9 mouse cellular contexts compared by ENCODE assay signal in genomic region chr15:25805336-25806110, GRCm38 (mm10). TPM values are rescaled to one million over a fixed set of nuclear protein-coding genes. Genes with fewer than 3 reads are reported as not detected.
DNase-seq lines count a peak whose midpoint lies in the region; ATAC-seq and TF ChIP-seq lines count a peak whose summit lies in the region.
"Had no signal": no experiment of that assay in that cellular context is flagged by ENCODE, and none has a peak within 500 bp of the region (broad histone marks: within the 10 kb centered on the region; RNA-seq: fewer than 3 reads in every experiment).

No protein-coding gene starts in this region.

- no peak overlapping the region for H3K4me2 ChIP-seq in midbrain, embryonic 12.5 days (replicated peaks)

- no peaks in the 10 kb centered on the region for H3K79me2 ChIP-seq in heart, adult 2 months (replicated peaks; ENCODE audit: control insufficient read depth, insufficient read depth, low read length)

- peak; percentile 95 for TF ChIP-seq CTCF in heart, adult 2 months (IDR thresholded peaks at IDR 0.05)

- H3K9me3 ChIP-seq in midbrain, embryonic 12.5 days: no peaks in the 10 kb centered on the region

- no peaks in the 10 kb centered on the region for H3K27me3 ChIP-seq in heart, adult 2 months (ENCODE audit: control insufficient read depth, insufficient read depth, low read length)
- H3K27me3 ChIP-seq in midbrain, embryonic 12.5 days: no peaks in the 10 kb centered on the region

- ATAC-seq in inflammation-experienced regulatory T-cells, adult 6 months: peak; percentile 91
- ATAC-seq in midbrain, embryonic 12.5 days (ENCODE audit: low FRiP score, low read depth): peak; percentile 23; the same call in 1 of the 2 replicates

- H3K4me3 ChIP-seq in heart, adult 2 months: no peak overlapping the region
- H3K4me3 ChIP-seq in midbrain, embryonic 12.5 days: no peak overlapping the region

- no peak overlapping the region for H3K27ac ChIP-seq in heart, adult 2 months
- H3K27ac ChIP-seq in midbrain, embryonic 12.5 days (replicated peaks): no peak overlapping the region

- DNase-seq in heart, adult 2 months: peak; percentile 68 to 78
- DNase-seq in heart, postnatal 25 days (ENCODE audit: low spot score): no peak
- DNase-seq in cerebellum, adult 9-11 months: peak; percentile 68
- DNase-seq in gastrocnemius, adult 18-20 months (ENCODE audit: low spot score): peak; percentile 73
- DNase-seq in left cerebral cortex, postnatal 25 days (ENCODE audit: low spot score in 2 of 2): peak; percentile 76 to 80
- DNase-seq in right cerebral cortex, postnatal 4 days: peak; percentile 71

- intact Hi-C loops in heart, adult 2 months (cut with DNase I): loop anchor here (1.0 kb wide), 1 partner anchor 154 kb away; no protein-coding TSS in a partner anchor
- intact Hi-C loops in heart, postnatal 25 days (cut with DNase I): loop anchor here (2.0 to 5.0 kb wide), 2 partner anchors 97 to 153 kb away; no protein-coding TSS in a partner anchor
- intact Hi-C loops in left cerebral cortex, postnatal 25 days (cut with DNase I): loop anchor here (1.0 to 2.0 kb wide), 2 partner anchors 95 to 151 kb away; no protein-coding TSS in a partner anchor

- no peak for TF ChIP-seq POLR2A in heart, adult 2 months (IDR thresholded peaks at IDR 0.05; ENCODE audit: insufficient read depth, low read depth, low read length)

- no peaks in the 10 kb centered on the region for H3K4me1 ChIP-seq in heart, adult 2 months (ENCODE audit: control insufficient read depth, insufficient read depth, low read length)
- H3K4me1 ChIP-seq in midbrain, embryonic 12.5 days: no peaks in the 10 kb centered on the region

- H3K36me3 ChIP-seq in heart, adult 2 months (ENCODE audit: control insufficient read depth, insufficient read depth, low read length): no peaks in the 10 kb centered on the region
- peaks cover 98% of the 10 kb centered on the region for H3K36me3 ChIP-seq in midbrain, embryonic 12.5 days
- H3K36me3 ChIP-seq: G1E had no signal

- no peak overlapping the region for H3K9ac ChIP-seq in heart, adult 2 months (ENCODE audit: low read depth, low read length)
- H3K9ac ChIP-seq in midbrain, embryonic 12.5 days (replicated peaks): no peak overlapping the region

- TF ChIP-seq EP300 in heart, adult 2 months (IDR thresholded peaks at IDR 0.05; ENCODE audit: insufficient read depth, low read depth, low read length): peak; percentile 52; the same call in 1 of the 2 replicates

- WGBS in heart, adult 2 months: 70% methylated on average over 21 of the region's 21 CpGs
- WGBS in midbrain, embryonic 12.5 days: 87% methylated on average over 21 of the region's 21 CpGs

RNA-seq across cellular contexts. Expression of gene Retreg1, which starts 37.5 kb away (rescaled TPM):
- 100 to 1,000 TPM; 248 to 328 TPM for total RNA-seq in heart, adult 2 months (2021)
- 41.0 and 59.1 TPM in 2 replicates for polyA plus RNA-seq in heart, adult 2 months (2012; rRNA removed)
- 100 to 1,000 TPM; 206 to 227 TPM for total RNA-seq in heart, postnatal 25 days (2021)
- 100 to 1,000 TPM; 171 to 293 TPM for total RNA-seq in gastrocnemius, adult 18-20 months (2021)
- polyA plus RNA-seq in inflammation-experienced regulatory T-cells, adult 6 months (2017; shearing (Covaris generic)): 10 to 100 TPM; 53.0 to 73.2 (median 58.3) TPM
- total RNA-seq in left cerebral cortex, postnatal 25 days (2021): 10 to 100 TPM; 34.1 to 34.3 TPM
- 3.3 and 4.4 TPM in 2 replicates for polyA plus RNA-seq in midbrain, embryonic 12.5 days (2016; fragmentation: Nextera tagmentation; extraction: Ambion mirVana)
- polyA plus RNA-seq: G1E had no signal

Comparison
In these comparisons a context has a peak if more than half of its experiments do, and no peak if none do; other contexts are left out.
1. RNA of gene Retreg1, which starts 37.5 kb away (total RNA-seq): 248 to 328 TPM in heart, adult 2 months, 171 to 293 TPM in gastrocnemius, adult 18-20 months and 206 to 227 TPM in heart, postnatal 25 days; 34.1 to 34.3 TPM in left cerebral cortex, postnatal 25 days; every median in the first group is over 4 times any median in the second.